Mouse (Mus musculus): ENCODE measurements around the gene Dmbx1.

DNA sequence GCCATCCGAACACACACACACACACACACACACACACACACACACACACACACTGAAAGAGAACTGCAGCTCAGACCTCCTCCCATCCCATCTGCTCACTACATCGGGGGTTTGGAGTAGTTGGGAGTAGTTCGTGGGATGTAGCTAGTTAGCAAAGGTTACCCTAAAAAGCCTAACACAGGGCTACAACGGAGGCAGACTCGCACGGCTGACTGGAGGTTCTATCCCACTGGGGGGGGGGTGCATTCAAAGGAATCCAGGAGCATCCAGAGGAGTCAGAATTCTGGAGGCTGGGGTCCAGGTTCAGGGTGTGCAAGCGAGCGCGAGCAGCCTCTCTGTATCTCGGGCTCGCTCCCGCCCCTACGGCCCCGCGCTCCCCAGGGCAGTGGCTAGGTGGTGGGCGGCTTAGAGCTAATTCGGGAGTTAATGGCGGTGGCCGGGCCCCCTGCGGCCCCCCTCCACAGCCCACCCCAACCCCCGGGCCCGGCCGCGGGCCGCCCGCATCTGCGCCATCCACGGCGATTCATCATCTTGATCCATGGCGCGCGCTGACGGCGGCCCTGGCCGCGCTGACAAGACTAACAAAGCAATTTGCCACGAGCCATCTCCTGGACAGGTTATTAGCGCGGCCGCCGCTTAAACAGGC lies 4.1 kb upstream of the Dmbx1 start:
- TF ChIP-seq GATA1 (IDR thresholded peaks at IDR 0.05; ENCODE audit: low read length) (no peak), TAL1 (IDR thresholded peaks at IDR 0.05; ENCODE audit: low read length) (no peak)

Data from erythroblast, embryonic 14.5 days (primary cell).